Mouse (Mus musculus): ENCODE data around the gene Lsm6.

GRCm38 (mm10) chr8:78828414-78828813 is 7.5 kb upstream of the Lsm6 start:
- TF ChIP-seq CTCF (IDR thresholded peaks at IDR 0.05; ENCODE audit: low read depth, low read length) (no peak), POLR2A (IDR thresholded peaks at IDR 0.05; ENCODE audit: extremely low read depth, insufficient read depth, low read length) (no peak)

Data from liver, adult 2 months (tissue).